Mouse (Mus musculus): ENCODE results near the gene Islr.

- TF ChIP-seq CTCF (IDR thresholded peaks at IDR 0.05; ENCODE audit: extremely low read depth, insufficient read depth, low read length) (no peak), POLR2A (IDR thresholded peaks at IDR 0.05; ENCODE audit: extremely low read depth, insufficient read depth, low read length) (no peak)
Measured at GRCm38 (mm10) chr9:58210304-58210627, 6.2 kb upstream of the Islr start.

Data from cortical plate, adult 2 months (tissue).